Mouse (Mus musculus) layer of hippocampus, adult 9-10 months (tissue): Measurements from ENCODE around the gene Grik4.
A peak's percentile ranks its signal among the peaks of the same experiment; 100 is the strongest.

Source experiments
- DNase-seq: peaks from one replicate; pipeline ENCODE4 v3.0.0; 2022; ENCODE audit warnings: low spot score

Gene Grik4

GRCm38 (mm10) chr9:42490589-42491382 lies 453.5 kb downstream of the Grik4 start:
- no peak for DNase-seq

GRCm38 (mm10) chr9:42488071-42488470 lies 456.2 kb downstream of the Grik4 start:
- DNase-seq = no peak

GRCm38 (mm10) chr9:42486913-42487312 lies 457.4 kb downstream of the Grik4 start:
- no peak for DNase-seq

GRCm38 (mm10) chr9:42484667-42485066 lies 459.6 kb downstream of the Grik4 start:
- no peak for DNase-seq

GRCm38 (mm10) chr9:42482944-42483343 lies 461.3 kb downstream of the Grik4 start:
- DNase-seq = no peak

GRCm38 (mm10) chr9:42476166-42476565 lies 468.1 kb downstream of the Grik4 start:
- DNase-seq = no peak

- no peak for DNase-seq
Measured at GRCm38 (mm10) chr9:42474244-42474643, 470.0 kb downstream of the Grik4 start.

GRCm38 (mm10) chr9:42471921-42472747 lies 472.2 kb downstream of the Grik4 start:
- DNase-seq = peak; percentile 69

GRCm38 (mm10) chr9:42471214-42471613 lies 473.1 kb downstream of the Grik4 start:
- DNase-seq = no peak

GRCm38 (mm10) chr9:42469323-42469722 lies 475.0 kb downstream of the Grik4 start:
- no peak for DNase-seq

GRCm38 (mm10) chr9:42468360-42468759 lies 475.9 kb downstream of the Grik4 start:
- no peak for DNase-seq
